Mouse (Mus musculus) left cerebral cortex, adult 9 months (tissue): ENCODE measurements around the gene Auh.
A peak's percentile ranks its signal among the peaks of the same experiment; 100 is the strongest.

Experiments
- DNase-seq, 2 experiments: peaks; one replicate each; pipeline ENCODE4 v3.0.0; 2022; ENCODE audit warnings: low spot score in 2 of 2

The Auh gene

DNA sequence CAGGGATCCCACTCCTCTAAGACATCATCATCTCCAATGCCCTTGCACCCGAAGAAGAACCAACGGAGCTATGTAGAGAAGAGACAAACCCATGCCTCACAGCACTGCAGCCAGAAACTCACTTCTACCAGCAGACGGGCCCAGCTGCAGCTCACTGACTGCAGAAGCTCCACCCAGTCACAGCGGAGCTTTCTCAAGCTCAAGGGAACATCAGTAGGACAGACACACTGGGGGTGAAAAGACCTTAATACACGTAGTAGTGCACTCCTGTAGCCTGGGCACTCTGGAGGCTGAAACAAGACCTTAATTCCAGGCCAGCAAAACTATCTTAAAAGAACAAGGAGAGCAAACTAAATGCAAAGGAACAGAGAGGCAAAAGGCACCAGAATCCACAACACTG is 5.0 kb downstream of the Auh start:
- DNase-seq: no peak

DNA sequence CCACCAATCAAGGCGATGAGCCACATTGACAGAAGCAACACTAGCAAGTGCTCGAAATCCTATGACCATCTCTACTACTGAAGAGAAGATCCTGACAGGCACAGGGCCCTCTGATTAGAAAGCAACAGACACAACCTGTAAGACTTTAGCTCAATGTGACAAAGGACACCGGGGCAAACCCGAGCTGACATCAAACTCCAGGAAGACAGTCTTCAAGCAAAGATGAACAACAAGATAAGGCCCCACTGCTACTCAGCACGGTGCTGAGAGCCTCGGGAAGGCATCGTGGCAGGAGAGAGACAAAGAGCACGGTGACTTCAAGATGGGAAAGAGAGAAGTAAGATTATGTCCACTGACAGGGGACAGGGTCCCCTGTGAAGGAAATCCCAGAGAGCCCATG is 7.5 kb downstream of the Auh start:
- no peak for DNase-seq

DNA sequence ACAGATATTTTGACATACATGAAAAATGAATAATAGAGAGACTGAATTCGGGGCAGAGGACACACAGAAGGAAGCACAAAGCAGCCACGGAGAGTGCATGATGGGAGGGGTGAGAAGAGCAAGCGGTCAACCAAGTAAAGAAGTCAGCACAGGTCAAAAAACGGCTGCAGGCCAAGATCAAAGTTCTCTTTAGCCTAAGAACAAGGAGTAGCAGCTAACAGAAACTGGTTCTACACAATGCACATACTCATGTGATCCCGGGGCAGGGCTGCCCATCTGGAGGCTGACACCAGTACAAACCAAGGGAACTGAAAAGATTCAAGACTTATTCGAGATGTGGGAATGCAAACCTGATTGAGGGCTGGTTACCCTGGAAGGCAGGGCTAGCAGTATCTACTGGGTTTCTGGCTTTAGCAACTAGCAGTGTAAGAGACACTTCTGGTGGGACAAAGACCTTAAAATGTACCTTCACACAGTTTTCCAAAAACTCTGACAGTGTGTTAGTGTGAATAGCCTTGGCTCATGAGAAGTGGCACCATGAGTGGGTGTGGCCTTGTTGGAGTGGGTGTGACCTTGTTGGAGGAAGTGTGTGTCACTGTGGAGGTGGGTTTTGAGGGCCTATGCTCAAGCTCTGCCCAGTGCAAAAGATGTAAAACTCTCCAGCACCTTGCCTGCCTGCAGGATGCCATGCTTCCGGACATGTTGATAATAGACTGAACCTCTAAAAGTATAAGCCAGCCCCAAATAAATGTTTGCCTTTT is 8.2 kb downstream of the Auh start:
- no peak for DNase-seq

DNA sequence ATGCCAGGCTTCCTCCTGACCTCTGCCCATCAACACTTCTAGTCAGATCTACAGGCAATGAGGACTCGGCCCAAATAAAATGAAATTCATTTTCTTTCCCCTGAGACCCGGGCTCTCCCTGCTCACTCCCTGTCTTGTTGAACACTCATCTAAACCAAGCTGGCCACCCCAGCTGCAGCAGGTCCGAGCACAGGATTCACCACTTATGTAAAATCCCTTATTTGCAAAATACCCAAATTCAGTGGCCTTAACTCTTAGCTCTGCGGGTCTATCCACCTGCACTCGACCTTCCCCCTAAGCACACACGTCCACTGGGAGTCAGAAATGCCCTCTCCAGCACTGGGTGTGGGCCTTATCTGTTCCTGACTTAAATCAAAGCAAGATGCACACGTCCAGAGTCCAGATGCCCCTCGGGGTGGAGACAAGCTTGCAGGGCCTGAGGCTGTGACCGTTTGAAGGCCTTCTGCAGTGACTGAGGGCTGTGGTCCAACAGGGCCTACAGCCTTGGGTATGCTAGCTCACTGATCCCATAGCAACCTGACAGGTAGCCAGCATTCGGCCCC is 9.6 kb downstream of the Auh start:
- no peak for DNase-seq

DNA sequence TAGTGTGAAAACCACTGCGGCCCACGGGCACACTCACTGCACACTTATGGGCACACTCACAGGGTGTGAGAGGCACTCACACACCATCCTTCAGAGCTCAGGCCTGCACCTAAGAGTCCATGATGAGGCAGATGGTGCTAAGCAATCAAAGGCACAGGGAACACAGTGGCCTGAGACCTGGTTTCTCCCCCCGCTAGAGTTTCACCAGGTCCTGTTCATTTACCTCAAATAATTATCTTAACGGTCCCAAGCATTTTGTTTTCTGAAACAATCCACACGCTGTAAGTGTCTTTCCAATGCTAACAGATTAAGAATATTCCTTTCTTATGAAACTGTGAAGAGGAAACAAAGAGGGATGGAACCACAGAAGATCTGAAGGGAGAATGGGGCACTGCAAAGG is 11.1 kb downstream of the Auh start:
- DNase-seq: no peak

DNA sequence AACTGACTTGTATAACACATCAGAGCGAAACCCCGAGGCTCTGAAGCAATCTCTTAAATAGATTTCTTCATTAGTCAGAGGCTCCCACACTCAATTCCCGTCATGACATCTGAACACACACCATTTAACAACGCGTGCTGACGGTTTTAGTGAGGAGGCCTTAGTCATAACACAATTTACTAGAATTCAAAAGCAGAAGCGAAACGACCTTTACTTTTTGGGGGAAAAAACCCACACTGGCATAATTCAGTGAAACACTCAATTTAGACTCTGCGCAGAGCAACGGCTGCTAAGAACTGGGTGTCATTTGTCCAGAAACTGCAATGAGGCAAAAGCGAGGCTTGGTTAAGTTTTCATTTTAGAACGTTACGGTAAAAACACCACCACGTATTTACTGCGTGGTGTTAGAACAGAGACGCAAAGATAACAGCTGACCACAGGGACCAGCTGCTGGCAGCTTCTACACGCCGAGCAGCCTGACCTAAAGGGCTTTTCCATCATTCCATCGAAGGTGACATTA is 14.8 kb downstream of the Auh start:
- DNase-seq: peak in 1 of 2 experiments; percentile 8

DNA sequence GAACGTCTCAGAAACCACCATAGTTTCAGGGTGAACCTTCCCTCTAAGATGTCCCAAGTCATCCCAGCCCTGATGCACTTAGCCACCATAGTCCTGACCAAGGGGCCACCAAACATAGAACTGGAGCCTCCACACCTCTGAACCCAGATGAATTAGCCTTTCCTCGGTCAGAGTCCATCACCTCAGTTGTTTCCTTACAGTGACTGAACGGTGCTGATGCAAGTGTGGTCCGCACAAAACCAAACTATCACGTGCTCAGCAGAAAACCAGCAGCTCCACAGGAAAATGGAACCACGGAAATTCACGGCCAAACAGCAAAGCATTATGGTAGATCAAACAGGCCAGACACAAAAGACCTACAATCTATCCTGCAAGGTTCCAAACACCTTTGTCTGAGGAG is 15.6 kb downstream of the Auh start:
- DNase-seq: no peak

DNA sequence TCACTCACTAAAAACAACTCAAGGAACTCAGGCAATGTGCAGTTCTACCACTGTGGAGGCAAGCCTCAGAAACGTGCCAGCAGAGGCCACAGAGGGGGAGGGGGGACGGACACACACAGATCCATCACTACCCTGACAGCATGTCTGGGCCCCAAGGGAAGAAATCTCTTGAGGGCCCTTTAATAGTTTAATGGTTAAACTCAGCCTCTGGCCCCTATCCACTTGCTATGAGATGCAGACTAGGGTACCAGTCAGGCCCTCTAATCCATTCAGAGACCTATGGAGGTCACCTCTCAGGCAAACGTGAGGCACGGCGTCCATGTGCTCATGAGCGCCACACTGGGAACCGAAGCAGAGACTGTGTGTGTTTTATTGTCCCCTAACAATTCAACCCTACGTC is 17.0 kb downstream of the Auh start:
- DNase-seq: no peak

DNA sequence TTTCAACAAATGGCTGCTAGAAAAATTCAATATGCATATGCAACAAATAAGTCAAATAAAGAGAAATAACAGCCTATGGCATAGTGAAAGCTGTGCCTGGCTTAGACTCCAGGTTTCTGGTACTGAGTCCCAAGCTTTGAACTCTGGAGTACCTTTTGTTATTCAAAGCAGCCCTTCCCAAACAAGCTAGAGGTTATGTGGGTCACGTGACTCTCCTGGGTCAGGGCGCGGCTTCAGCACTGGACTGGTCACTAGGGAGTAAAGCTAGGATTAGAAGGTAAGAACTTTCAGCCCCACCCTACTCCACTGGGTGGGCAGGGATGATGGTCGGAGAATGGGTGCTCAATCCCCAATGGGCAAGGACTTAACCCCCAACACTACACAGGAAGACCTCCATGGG is 18.2 kb downstream of the Auh start:
- DNase-seq: no peak

DNA sequence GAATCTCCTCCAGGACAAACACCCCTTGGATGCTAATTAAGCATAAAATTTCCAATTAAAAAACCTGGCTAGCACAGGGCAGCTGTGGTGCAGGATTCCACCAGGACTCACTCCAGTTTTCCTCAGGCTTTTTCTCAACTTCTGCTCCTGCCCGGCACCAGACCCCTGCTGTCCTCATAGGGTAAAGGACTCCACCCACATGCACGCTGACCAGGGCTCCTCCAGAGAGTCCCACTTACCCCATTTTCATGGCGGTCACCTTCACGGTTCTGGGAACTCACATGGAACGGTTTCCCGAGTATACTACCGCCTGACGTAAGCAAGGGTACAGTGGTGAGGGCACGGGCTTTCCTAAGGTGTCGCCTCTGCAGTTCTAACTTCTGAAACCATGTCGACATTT is 23.2 kb downstream of the Auh start:
- no peak for DNase-seq

DNA sequence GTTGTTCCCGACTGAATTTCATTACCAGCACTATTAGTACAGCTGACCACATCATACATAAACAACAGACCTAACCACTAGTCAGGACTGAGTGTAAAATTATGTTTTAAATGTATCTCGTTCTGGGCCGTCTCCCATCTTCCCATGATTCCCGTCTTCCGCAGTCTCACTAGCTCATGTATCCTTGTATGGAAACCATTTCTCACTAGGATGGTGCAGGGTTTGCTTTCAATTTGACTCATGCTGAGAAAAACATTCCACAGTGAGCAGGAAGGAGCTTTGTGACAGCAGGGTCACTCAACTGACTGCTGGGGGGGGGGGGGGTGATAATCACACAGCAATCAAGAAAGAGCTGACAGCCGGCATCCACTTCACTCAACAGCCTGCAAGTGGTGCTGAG is 25.3 kb downstream of the Auh start:
- no peak for DNase-seq

DNA sequence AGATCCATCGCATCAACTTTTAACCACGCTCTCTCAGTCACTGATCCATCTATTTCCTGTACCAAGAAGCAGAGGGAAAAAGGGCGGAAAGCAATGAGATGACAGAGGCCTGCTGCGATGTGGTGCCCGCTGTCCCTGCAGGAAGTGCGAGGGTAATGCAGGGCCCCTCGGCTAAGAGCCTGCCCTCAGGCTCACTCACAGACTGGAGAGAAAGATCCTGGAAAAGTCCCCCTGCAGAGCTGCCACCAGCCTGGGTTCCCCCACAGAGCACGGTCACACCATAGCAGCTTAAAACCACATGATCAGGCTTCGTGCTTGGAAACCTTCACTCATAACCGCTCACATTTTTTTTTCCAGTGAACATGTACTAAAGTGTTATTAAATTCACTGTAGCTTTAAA is 25.7 kb downstream of the Auh start:
- no peak for DNase-seq

DNA sequence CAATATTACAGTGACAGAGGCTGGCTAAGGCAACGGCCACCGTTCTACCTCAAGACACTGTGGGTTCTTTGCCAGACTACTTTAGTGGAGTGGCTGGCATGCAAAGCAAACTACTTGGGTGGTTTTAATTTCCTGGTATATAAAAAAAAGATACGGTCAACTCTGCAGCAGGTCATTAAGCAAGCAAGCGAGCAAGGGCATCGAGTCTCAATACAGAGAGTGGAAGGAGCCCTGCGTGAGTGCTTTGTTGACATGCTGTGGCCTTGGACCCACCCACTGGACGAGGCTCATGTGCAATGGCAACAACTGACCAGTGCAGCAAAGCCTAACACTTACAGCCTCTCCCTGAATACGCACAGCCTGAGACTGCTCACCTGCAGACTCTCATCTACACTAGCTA is 27.0 kb downstream of the Auh start:
- DNase-seq: no peak

DNA sequence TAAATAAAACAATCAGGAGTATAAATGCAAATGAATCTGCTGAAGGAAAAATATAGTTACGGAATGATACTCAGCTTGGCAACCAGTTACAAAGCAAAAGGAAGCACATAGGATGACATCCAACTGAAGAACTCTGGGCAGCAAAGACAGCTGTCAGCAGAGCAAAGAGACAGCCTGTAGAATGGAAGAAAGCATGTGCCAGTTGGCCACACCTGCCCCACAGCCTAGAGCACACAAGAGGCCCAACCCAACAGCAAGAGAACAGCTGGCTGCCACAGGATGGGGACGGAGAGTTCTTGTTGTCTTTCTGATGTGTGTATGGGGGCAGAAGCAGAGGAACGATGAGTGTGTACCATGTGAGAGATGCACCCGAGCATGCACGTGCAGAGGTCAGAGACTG is 29.8 kb downstream of the Auh start:
- no peak for DNase-seq

DNA sequence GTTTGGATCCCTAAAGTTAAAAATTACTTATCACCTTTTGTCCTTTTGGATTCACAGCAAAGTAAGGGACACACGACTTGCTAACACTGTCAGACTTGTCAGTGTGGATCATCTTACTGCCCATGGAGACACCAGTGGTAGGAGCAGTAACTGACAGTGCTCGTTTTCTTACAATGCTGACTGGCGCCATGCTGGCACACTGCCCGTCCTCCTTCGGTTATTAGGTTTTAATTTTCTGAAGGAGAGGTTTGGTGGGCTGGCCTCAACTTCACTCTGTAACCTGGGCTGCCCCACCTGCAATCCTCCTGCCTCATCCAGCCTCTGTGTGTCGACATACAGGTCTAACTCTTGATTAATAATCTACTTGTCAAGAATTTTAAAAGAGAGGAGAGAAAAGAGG is 31.7 kb downstream of the Auh start:
- no peak for DNase-seq

DNA sequence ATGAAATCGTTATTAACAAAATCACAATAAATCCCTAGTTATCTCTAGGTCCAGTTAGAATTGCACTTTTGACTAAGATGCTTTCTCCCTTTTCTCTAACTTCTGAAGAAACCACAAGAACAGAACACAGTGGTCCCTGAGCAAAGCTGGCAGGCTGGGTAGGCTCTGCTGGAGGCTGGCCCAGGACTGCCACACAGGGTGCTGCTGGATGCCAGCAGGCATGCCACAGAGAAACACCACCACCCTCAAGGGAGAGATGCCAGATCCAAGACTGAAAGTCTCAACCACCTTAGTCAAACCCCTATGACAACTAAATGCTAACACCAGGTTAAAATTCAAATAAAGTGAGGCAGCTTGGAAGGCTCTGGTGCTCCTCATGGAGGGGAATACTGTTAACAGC is 36.7 kb downstream of the Auh start:
- peak in 1 of 2 experiments; percentile 59 for DNase-seq

DNA sequence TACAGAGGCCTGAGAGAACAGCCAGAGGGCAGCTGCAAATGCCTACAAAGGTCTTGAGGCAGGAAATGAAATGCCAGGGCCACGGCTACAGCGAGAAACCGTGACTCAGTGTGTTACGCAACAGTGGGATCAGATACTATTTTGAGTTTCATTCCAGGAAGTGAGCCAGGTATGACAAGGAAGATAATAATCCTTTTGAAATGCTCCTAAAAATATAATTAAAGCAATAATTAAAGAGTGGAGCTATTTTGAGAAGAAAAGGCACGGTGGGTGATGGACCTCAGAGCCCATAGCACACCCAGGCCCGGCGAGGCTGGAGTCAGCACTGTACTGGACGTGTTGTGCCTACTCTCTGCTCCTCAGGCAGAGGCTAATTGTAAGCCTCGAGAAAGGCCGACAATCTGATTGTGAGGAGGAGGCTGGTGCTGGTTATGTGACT is 37.4 kb downstream of the Auh start:
- DNase-seq: peak in 1 of 2 experiments; percentile 60

DNA sequence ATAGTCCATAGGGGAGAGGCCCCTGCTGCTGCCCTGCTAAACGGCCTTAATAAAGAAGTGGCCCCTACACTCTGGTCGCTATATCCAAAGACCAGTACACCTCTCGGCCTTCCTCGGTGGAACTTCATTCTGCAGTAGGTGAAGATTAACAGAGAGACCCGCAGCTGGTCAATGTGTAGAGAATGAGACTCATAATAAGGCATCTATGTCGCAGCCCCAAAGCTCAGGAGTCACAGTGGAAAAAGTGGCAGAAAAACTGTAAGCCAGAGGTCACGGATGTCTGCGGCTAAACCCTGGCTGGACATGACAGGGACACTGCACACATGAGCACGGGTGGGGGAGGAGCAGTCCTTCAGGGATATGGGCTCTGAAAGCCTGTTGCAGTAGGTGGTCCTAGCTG is 39.2 kb downstream of the Auh start:
- DNase-seq: no peak

DNA sequence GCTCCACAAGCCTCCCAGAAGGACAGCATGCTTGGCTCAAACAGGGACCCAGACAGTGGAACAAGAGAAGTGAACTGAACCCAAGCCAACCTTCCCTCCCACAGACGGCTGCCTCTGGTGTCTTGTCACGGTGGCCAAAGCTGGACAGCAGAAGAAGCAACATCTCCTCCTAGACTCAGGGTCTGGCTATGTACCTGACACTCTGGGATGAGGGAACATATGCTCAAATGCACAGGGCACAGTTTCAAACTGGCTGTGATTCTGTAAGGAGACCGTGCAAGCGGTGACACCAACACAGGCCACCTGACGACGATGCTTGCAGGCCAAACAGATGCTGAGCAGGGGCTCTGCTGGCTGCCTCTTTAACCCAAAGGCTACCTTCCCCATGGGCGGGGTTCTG is 42.7 kb downstream of the Auh start:
- no peak for DNase-seq

DNA sequence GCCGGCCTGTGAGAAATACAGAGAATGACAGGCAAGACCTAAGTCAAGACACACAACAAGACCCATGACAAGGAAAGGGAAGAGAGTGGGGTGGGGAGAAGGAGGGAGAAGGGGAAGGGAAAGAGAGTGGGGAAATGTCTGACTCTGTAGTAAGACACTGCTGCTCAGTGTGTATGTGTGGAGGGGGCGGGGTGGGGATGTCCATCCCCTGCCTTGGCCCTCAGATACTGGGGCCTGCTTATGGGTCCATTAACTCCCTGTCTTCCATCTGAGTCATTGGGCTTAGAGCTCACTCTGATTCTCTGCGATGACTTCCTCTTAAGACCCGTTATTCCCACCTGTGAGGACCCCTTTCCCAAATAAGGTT is 45.5 kb downstream of the Auh start:
- no peak for DNase-seq

DNA sequence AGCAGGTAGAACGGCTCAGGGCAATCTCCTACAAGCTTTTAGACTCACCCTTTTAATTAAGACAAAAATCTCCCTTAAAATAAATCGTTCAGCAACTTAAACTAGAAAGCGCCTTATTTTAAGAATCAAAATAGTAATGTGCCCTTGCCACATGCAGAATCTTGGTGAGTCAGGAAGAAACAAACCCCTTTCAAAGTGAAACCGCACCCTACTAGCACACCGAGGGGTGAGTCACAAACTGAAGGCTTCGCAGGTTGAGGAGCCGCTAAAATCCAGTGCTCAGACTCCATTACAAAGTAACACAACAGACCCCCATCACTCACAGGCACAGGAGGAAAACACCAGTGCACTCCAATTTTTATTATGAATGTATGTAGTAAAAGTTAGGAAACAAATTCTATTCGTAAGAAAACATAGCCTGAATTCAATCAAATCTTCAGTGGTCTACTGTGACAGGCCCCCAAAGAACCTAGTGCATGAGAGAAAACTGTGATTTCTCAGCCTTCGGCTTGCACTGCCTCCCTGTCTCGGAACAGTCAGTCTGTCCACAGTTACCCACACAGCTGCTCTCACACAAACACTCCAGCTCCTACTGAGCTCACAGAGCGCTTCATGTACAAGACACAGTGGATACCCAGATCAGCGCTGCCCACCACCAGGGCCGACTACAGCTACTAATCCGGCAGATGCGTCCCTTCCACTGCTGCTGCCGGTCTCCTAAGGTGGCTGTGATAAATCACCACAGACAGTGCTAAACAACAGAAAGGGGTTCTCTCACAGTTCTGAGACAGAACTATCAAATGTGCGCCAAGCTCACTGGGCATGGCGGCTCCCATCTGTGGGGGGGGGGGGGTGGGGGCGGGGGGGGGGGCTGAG is 46.2 kb downstream of the Auh start:
- peak in 1 of 2 experiments; percentile 31 for DNase-seq

DNA sequence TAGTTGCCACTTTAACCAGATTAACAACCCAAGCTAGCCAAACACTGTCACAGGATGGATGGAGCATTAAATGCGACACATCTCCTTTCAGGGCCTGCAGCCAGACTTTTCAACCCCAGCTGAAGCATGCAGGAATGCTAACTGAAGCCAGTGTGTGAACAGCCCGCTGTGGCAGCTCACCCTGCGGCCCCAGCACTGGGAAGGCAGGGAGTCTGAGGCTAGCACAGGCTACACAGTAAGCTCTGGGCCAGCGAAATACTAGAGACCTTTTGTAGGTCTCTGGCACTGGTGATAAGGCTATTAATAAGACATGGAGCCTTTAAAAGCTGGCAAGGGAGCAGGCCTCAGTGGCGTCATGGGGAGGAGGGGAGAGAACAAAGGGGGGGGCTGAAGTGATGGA is 49.1 kb downstream of the Auh start:
- DNase-seq: no peak

DNA sequence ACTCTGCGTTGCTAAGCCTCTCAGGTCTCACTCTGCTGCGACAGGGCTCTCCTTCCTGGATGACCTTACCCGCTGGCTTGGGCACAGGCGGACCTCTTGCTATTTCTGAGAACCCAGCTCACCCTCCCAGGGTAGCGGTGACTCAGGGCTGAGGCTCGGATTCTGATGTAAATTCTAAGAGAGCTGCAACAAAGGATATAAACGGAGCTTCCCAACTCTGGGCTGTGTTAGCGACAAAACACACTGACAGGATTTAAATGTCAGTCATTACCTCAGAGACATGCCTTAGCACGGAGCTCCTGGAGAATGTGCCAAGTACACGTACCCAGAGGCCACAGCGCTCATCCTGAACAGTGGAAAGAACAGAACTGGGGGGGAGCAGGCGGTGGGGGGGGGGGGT is 49.6 kb downstream of the Auh start:
- peak in 1 of 2 experiments; percentile 16 for DNase-seq
